Mouse (Mus musculus): ENCODE results near the gene Spata18.
A peak's percentile ranks its signal among the peaks of the same experiment; 100 is the strongest.

Gene Spata18

GRCm38 (mm10) chr5:73651061-73651854 lies at the start of gene Spata18:
Gene Spata18, plus strand, starts transcription at chr5:73651379.
- DNase-seq, result peak; percentile 32

GRCm38 (mm10) chr5:73602865-73603264 lies 48.3 kb upstream of the Spata18 start:
- DNase-seq, result no peak

GRCm38 (mm10) chr5:73604542-73604941 lies 46.6 kb upstream of the Spata18 start:
- DNase-seq, result no peak

GRCm38 (mm10) chr5:73604964-73605363 lies 46.2 kb upstream of the Spata18 start:
- no peak for DNase-seq

- DNase-seq, result no peak
These were observed 40.1 kb upstream of the Spata18 start for GRCm38 (mm10) chr5:73611071-73611470.

- DNase-seq, result no peak
These were observed 37.9 kb upstream of the Spata18 start for GRCm38 (mm10) chr5:73613296-73613695.

GRCm38 (mm10) chr5:73615211-73615610 lies 36.0 kb upstream of the Spata18 start:
- no peak for DNase-seq

- DNase-seq, result no peak
These were observed 32.2 kb upstream of the Spata18 start for GRCm38 (mm10) chr5:73618969-73619368.

- no peak for DNase-seq
These were observed 25.7 kb upstream of the Spata18 start for GRCm38 (mm10) chr5:73625505-73625904.

- no peak for DNase-seq
These were observed 24.3 kb upstream of the Spata18 start for GRCm38 (mm10) chr5:73626842-73627241.

GRCm38 (mm10) chr5:73627559-73627958 lies 23.6 kb upstream of the Spata18 start:
- no peak for DNase-seq

- DNase-seq, result no peak
These were observed 23.2 kb upstream of the Spata18 start for GRCm38 (mm10) chr5:73627991-73628390.

GRCm38 (mm10) chr5:73630141-73630540 lies 21.0 kb upstream of the Spata18 start:
- DNase-seq, result no peak

- no peak for DNase-seq
These were observed 20.1 kb upstream of the Spata18 start for GRCm38 (mm10) chr5:73631001-73631558.

GRCm38 (mm10) chr5:73632291-73632690 lies 18.9 kb upstream of the Spata18 start, which contains the start of gene Lrrc66:
Gene Lrrc66, minus strand, starts transcription at chr5:73632526.
- DNase-seq, result peak; percentile 43

GRCm38 (mm10) chr5:73633141-73633540 lies 18.0 kb upstream of the Spata18 start:
- DNase-seq, result peak; percentile 81

- no peak for DNase-seq
These were observed 13.7 kb upstream of the Spata18 start for GRCm38 (mm10) chr5:73637337-73638107.

- DNase-seq, result no peak
These were observed 10.1 kb upstream of the Spata18 start for GRCm38 (mm10) chr5:73641058-73641457.

GRCm38 (mm10) chr5:73642091-73642490 lies 9.1 kb upstream of the Spata18 start:
- DNase-seq, result peak; percentile 35

GRCm38 (mm10) chr5:73647261-73647900 lies 3.8 kb upstream of the Spata18 start, which contains the start of gene Sgcb:
Gene Sgcb, minus strand, starts transcription at chr5:73647790.
- peak; percentile 90 for DNase-seq

GRCm38 (mm10) chr5:73650365-73650964 lies 714 bp upstream of the Spata18 start:
- peak; percentile 24 for DNase-seq

- DNase-seq, result no peak
These were observed 649 bp downstream of the Spata18 start for GRCm38 (mm10) chr5:73651855-73652201.

GRCm38 (mm10) chr5:73666695-73667094 lies 15.5 kb downstream of the Spata18 start:
- DNase-seq, result no peak

Measured in kidney, adult 18-20 months (tissue).